Mouse (Mus musculus): ENCODE data around the gene Nln. TPM values are rescaled to one million over a fixed set of nuclear protein-coding genes. Genes with fewer than 3 reads are reported as not detected.

Gene Nln
- total and polyA plus RNA-seq, 2 experiments from 2014 or later = 60.2 to 91.3 TPM

- no peaks in the 10 kb centered on the region for H3K9me3 ChIP-seq (ENCODE audit: low read length)
- H3K4me3 ChIP-seq (ENCODE audit: low read depth, low read length) = no peak overlapping the region
- H3K4me2 ChIP-seq (ENCODE audit: low read depth, low read length, poor library complexity, severe bottlenecking) = no peak overlapping the region
- H3K27ac ChIP-seq (ENCODE audit: low read depth, low read length) = no peak overlapping the region
- H3K9ac ChIP-seq (replicated peaks; ENCODE audit: low read length, poor library complexity, severe bottlenecking) = no peak overlapping the region
- 96% methylated on average over 2 of the region's 2 CpGs for WGBS
- no peaks in the 10 kb centered on the region for H3K27me3 ChIP-seq (ENCODE audit: insufficient read depth, low read length)
- peaks cover 9% of the 10 kb centered on the region; the same call in 1 of the 2 replicates for H3K4me1 ChIP-seq (ENCODE audit: insufficient read depth, low read length)
- DNase-seq (ENCODE audit: low spot score) (no peak), ATAC-seq (ENCODE audit: low FRiP score) (no peak)
- TF ChIP-seq CTCF (IDR thresholded peaks at IDR 0.05) = no peak
- H3K36me3 ChIP-seq (ENCODE audit: insufficient read depth, low read length) = peaks cover 25% of the 10 kb centered on the region; the same call in 1 of the 2 replicates
These were observed 5.4 kb upstream of the Nln start for GRCm38 (mm10) chr13:104114827-104115226.

- WGBS = 96% methylated on average over 4 of the region's 4 CpGs
- no peak for ATAC-seq (ENCODE audit: low FRiP score)
- Histone ChIP-seq H3K27ac (ENCODE audit: low read depth, low read length) (no peak overlapping the region), H3K9ac (replicated peaks; ENCODE audit: low read length, poor library complexity, severe bottlenecking) (no peak overlapping the region), H3K4me1 (ENCODE audit: insufficient read depth, low read length) (peaks cover 9% of the 10 kb centered on the region; the same call in 1 of the 2 replicates), H3K36me3 (ENCODE audit: insufficient read depth, low read length) (peaks cover 21% of the 10 kb centered on the region; the same call in 1 of the 2 replicates), H3K9me3 (ENCODE audit: low read length) (no peaks in the 10 kb centered on the region), H3K27me3 (ENCODE audit: insufficient read depth, low read length) (no peaks in the 10 kb centered on the region), H3K4me2 (ENCODE audit: low read depth, low read length, poor library complexity, severe bottlenecking) (no peak overlapping the region), H3K4me3 (ENCODE audit: low read depth, low read length) (no peak overlapping the region)
- DNase-seq (ENCODE audit: low spot score) = no peak
- TF ChIP-seq CTCF (IDR thresholded peaks at IDR 0.05) = peak; percentile 44
These were observed 4.4 kb upstream of the Nln start for GRCm38 (mm10) chr13:104113782-104114181.

DNA sequence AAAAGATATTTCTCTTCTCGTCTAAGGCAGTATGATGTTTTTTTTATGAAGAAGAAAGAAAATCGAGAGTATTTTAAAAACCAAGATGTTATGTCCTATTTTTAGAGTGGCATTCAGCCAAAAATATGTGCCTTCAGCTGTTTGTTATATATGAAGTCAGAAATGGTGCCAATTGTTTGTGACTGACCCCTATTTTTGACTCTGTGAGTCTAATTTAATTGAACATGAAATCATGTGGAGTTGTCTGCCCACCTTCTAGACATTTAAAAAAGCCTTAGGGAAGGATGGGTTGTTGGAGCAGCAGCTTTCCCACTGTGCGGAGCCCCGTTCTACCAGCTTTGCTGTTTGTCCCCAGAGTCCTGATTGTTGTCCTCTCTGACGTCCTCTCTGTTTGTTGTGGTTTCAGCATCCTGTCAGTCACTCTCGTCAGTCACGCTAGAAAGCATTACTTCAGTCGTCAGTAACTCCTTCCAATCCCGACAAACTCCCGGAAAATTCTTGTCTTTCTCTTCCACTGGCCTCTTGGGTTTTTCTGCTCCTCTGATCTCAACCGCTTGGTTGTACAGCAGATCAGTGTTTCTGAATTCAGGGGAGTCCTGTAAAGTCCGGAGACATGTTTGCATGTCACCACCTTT, 3.0 kb upstream of the Nln start:
- H3K4me1 ChIP-seq (ENCODE audit: insufficient read depth, low read length) = peaks cover 9% of the 10 kb centered on the region; the same call in 1 of the 2 replicates
- no peaks in the 10 kb centered on the region for H3K27me3 ChIP-seq (ENCODE audit: insufficient read depth, low read length)
- ATAC-seq (ENCODE audit: low FRiP score) (no peak), DNase-seq (ENCODE audit: low spot score) (peak; percentile 15)
- no peak overlapping the region for H3K27ac ChIP-seq (ENCODE audit: low read depth, low read length)
- no peak for TF ChIP-seq CTCF (IDR thresholded peaks at IDR 0.05)
- no peak overlapping the region for H3K9ac ChIP-seq (replicated peaks; ENCODE audit: low read length, poor library complexity, severe bottlenecking)
- H3K4me3 ChIP-seq (ENCODE audit: low read depth, low read length) = 0 out of 2 replicates have a peak overlapping the region, but pooled peaks have one; percentile 7
- 19% methylated on average over 12 of the region's 12 CpGs for WGBS
- peak overlapping the region; percentile 40 for H3K4me2 ChIP-seq (ENCODE audit: low read depth, low read length, poor library complexity, severe bottlenecking)
- peaks cover 14% of the 10 kb centered on the region; the same call in 1 of the 2 replicates for H3K36me3 ChIP-seq (ENCODE audit: insufficient read depth, low read length)
- H3K9me3 ChIP-seq (ENCODE audit: low read length) = no peaks in the 10 kb centered on the region

- peak overlapping the region; percentile 97; the same call in 1 of the 2 replicates for H3K9ac ChIP-seq (replicated peaks; ENCODE audit: low read length, poor library complexity, severe bottlenecking)
- TF ChIP-seq CTCF (IDR thresholded peaks at IDR 0.05) = no peak
- DNase-seq (ENCODE audit: low spot score) = no peak
- no peaks in the 10 kb centered on the region for H3K9me3 ChIP-seq (ENCODE audit: low read length)
- peak overlapping the region; percentile 86 for H3K4me2 ChIP-seq (ENCODE audit: low read depth, low read length, poor library complexity, severe bottlenecking)
- H3K4me1 ChIP-seq (ENCODE audit: insufficient read depth, low read length) = peaks cover 9% of the 10 kb centered on the region; the same call in 1 of the 2 replicates
- H3K27me3 ChIP-seq (ENCODE audit: insufficient read depth, low read length) = no peaks in the 10 kb centered on the region
- H3K27ac ChIP-seq (ENCODE audit: low read depth, low read length) = peak overlapping the region; percentile 93
- peak overlapping the region; percentile 88 for H3K4me3 ChIP-seq (ENCODE audit: low read depth, low read length)
- peaks cover 7% of the 10 kb centered on the region; the same call in 1 of the 2 replicates for H3K36me3 ChIP-seq (ENCODE audit: insufficient read depth, low read length)
- 19% methylated on average over 7 of the region's 7 CpGs for WGBS
- ATAC-seq (ENCODE audit: low FRiP score) = no peak
These were observed 1.1 kb upstream of the Nln start for GRCm38 (mm10) chr13:104110526-104110925.

DNA sequence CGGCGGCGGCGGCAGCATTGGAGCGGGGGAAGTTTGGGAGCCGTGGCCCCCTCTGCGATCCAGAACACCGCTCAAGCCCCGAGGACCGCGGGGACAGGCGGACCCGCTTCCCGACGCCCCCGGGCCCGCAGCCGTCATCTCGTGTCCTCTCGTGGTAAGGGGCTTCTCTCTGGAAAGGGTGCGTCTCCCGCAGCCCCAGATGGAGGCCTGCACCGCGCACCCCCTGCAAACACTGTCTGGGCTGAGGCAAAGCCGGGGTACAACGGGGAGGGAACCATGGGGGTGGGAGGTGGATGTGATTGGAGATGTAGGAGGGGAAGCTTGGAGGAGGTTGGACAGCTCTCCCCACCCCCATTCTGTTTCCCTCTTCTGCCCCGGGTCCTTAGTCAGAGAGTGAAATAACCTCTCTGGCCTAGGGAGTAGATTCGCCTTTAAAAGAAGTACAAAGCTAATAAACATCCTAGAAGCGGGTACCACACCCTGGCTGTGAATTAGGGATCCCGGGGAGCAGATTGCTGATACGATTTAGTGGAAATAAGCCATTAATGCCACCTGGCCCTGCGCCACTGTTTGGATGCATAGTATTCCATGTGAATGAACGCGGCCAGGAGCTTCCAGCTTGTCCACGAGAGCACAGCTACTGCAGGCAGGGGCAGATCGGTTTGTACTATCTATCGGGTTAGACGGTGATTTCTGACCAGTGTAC, 555 bp upstream of the Nln start:
- Histone ChIP-seq H3K9me3 (ENCODE audit: low read length) (no peaks in the 10 kb centered on the region), H3K4me1 (ENCODE audit: insufficient read depth, low read length) (peaks cover 9% of the 10 kb centered on the region; the same call in 1 of the 2 replicates), H3K36me3 (ENCODE audit: insufficient read depth, low read length) (0 out of 2 replicates have a peak, but pooled peaks cover 2% of the 10 kb centered on the region), H3K27ac (ENCODE audit: low read depth, low read length) (peak overlapping the region; percentile 93), H3K27me3 (ENCODE audit: insufficient read depth, low read length) (no peaks in the 10 kb centered on the region), H3K9ac (replicated peaks; ENCODE audit: low read length, poor library complexity, severe bottlenecking) (peak overlapping the region; percentile 97), H3K4me3 (ENCODE audit: low read depth, low read length) (peak overlapping the region; percentile 88), H3K4me2 (ENCODE audit: low read depth, low read length, poor library complexity, severe bottlenecking) (peak overlapping the region; percentile 86)
- DNase-seq (ENCODE audit: low spot score) (peak; percentile 74), ATAC-seq (ENCODE audit: low FRiP score) (peak; percentile 86)
- no peak for TF ChIP-seq CTCF (IDR thresholded peaks at IDR 0.05)
- under 1% methylated on average over 36 of the region's 38 CpGs for WGBS
